Mouse (Mus musculus): ENCODE measurements around the gene Stx5a.

Gene Stx5a

DNA sequence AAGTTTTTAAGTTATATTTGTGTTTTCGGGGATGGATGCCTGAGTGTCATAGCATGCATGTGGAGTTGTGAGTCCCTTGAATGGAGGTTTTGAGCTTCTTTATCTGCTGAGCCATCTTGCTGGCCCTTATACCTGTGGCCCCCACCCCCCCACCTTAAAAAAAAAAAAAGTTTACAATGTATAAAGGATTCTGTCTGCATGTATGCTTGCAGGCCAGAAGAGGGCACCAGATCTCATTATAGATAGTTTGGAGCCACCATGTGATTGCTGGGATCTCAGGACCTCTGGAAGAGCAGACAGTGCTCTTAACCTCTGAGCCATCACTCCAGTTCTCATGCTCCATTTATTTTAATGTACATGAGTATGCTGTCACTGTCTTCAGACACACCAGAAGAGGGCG is 6.2 kb downstream of the Stx5a start:
- no peak for DNase-seq

DNA sequence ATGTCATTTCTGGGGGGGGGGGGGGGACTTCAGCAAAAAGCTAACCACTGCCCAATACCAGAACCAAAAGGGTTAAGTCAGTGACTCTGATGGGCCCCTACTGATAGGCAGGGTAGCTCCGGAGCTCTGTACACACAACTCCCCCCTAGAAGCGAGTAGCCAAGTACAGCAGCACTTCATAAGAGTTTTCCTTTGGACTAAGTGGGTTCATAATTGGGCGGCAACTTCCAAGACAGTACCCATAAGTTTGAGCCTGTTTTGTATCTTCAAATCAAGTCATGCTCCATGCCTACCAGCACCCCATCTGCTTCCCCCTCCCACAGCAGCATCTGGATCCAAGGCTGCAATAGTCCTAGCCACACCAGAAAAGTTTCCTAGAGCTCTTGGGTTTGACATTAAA is 14.4 kb downstream of the Stx5a start:
- DNase-seq = no peak

- peak; percentile 93 for DNase-seq
Measured at GRCm38 (mm10) chr19:8756635-8757387, 15.6 kb downstream of the Stx5a start, which contains the start of gene Nxf1. Gene Nxf1, plus strand, starts transcription at chr19:8757073.

DNA sequence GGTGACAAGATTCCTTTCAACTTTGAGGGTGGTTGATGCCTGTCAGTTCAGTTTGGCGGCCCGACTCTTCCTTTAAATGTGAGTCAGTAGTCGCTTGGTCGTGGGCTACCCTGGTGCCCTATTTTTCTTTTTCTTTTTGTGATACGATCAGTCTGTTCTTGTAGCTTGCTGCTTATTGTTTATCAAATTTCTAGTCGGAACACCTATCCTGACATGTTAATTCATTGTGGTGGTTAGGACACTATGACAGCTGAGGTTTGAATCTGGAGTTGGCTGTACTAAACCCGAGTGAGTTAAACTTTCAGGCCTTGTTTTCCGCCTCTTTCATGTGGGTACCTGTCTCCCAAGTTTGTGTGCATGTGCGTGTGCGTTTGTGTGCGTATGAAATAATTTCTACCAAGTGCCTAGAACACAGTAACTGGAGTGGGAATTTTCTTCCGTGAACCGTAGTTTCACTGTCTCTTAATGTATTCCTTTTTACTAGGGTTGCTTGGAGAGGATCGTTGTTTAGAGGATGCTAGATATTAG is 16.3 kb downstream of the Stx5a start:
- DNase-seq = no peak

DNA sequence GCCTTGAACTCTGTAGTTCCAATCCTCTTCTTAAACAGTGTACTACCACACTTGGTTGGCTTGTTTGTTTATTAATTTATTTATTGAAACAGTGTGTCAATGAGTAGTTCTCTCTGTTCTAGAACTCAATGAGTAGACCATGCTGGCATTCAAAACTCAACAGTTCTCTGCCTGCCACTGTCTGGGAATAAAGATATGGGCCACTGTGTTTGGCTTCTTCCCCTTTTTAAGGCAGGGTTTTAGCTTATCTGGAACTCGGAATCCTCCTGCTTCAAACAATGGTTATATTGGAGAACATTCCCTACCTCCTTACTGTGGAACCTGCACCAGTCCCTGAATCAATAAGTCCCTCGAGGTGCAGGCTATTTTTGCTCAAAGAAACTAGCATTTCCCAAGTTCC is 17.7 kb downstream of the Stx5a start:
- DNase-seq = no peak

DNA sequence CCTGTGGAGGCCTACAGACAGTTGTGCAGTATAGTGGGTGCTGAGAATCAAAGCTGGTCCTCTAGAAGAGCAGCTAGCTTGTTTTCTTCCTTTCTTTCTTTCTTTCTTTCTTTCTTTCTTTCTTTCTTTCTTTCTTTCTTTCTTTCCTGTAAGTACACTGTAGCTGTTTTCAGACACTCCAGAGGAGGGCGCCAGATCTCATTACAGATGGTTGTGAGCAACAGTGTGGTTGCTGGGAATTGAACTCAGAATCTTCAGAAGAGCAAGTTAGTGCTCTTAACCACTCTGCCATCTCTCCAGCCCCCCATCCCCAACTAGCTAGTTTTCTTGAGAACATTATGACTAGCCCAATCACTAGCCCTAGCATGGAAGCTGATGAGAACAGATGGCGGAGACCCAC is 19.5 kb downstream of the Stx5a start:
- DNase-seq = no peak

- DNase-seq = no peak
Measured at GRCm38 (mm10) chr19:8763276-8763675, 22.1 kb downstream of the Stx5a start.

GRCm38 (mm10) chr19:8765562-8765961 is 24.3 kb downstream of the Stx5a start:
- no peak for DNase-seq

DNA sequence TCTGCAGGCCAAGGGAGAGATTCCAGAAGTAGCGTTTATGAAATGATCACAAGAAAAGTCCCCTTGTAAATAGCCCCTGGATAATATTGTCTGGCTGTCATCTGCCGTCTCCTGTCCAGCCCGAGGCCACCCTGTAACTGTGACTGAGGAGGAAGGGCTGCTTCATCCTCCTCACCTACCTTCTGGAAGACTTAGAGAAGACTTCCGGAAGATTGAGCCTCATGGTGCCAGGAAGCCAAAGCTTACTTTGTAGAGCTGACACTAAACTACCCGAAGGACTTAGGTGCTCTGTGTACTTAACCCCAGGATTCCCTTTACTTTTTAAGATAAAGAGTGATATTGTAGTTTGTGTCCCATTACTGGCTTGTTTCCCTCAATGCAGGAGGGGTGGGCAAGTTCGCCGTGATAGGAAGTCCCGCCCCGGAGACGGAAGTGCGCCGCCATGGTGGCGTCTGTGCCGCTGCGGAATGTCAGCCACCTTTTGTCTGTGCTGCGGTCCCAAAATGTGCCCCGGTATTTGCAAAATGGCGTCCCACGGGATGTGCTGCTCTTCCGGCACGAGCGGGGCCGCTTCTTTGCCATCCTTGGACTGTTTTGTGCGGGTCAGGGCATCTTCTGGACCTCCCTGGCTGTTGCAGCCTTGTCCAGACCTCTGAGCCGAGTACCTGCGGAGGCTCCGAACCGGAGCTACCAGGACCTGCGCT is 29.5 kb downstream of the Stx5a start, which contains the start of gene Tmem223:
Gene Tmem223 (plus strand): TSS at position 430 of the 704 bp plus-strand sequence.
- peak; percentile 80 for DNase-seq

- DNase-seq = no peak
Measured at GRCm38 (mm10) chr19:8772996-8773395, 31.8 kb downstream of the Stx5a start.

- DNase-seq = no peak
Measured at GRCm38 (mm10) chr19:8773409-8773808, 32.2 kb downstream of the Stx5a start.

DNA sequence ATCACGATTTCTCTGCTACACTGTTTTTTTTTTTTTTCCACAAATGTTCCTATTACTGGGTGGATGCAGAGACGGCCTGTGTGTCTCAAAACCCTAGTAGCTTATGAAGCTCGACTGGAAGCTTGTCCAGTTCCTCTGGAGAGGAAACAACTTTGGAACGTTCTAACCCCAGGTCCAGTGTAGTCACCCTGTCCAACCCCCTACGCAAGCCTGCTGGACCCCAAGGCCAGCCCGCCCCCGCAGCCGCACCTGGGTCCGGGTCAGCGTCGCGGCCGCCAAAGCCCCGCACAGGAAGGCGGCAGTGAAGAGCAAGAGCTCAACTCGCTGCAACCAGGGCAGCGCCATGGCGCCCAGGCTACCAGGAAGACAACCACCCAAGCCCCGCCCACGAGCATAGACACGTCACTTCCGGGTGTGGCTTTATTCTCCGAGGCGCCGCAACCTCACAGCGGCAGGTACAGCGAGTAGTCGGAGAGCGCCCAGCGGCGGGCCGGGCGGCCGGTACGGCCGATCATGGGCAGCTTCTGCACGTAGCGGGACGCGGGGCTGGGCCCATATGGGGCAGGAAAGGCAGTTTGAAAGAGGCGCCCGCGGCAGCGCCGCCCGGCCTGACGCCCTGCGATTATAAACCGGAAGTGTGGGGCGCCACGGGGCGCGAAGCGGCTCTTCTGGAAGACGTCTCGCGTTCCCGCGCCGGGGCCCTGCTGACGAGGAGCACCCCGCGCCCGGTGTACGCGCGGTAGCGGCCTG is 33.0 kb downstream of the Stx5a start, which contains the start of gene Tmem179b:
Gene Tmem179b (minus strand): TSS at position 382 of the 750 bp plus-strand sequence.
- DNase-seq = peak; percentile 95

DNA sequence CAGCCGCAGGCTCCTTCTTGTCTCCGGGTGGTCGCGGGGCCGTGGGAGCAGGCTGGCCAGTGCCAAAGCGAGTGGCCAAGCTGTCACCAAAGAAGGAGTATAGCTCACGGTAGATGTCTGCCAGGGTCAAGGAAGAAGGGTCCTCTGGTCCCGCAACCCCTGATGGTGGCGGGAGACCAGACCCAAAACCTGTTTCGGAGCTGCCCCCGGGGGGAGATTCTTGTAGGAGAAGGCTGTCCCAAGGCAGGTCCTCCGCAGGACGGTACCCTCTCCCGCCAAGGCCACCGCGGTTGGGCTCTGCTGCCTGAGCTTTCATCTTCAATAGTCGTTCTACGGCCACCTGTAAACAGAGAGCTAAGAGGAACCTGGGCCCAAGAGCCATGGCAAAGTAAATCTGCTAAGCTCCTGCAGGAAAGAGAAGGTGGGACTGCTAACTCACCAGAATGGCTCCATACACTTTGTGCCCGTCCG is 33.8 kb downstream of the Stx5a start:
- DNase-seq = no peak

GRCm38 (mm10) chr19:8786008-8786781 is 45.0 kb downstream of the Stx5a start, which contains the start of gene Taf6l:
Gene Taf6l, minus strand, starts transcription at chr19:8786417.
- DNase-seq = peak; percentile 88

DNA sequence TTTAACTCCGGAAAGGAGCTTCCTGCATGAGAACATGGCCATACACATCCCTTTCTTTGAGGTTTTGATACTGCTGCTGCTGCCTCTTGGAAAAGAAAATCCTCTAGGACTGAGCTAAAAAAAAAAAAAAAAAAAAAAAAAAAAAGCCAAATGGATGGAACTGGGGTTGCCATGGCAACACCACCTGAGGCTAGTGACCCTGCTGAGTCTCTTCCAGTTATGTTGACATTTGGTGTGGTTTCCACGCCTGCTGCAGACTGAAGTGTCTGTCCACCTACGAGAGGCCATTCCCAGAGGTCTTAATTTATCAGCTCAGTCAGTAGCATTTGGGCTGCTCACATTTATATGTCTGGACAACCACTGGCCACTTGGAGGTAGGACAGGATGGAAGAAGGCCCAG is 47.3 kb downstream of the Stx5a start:
- DNase-seq = no peak

DNA sequence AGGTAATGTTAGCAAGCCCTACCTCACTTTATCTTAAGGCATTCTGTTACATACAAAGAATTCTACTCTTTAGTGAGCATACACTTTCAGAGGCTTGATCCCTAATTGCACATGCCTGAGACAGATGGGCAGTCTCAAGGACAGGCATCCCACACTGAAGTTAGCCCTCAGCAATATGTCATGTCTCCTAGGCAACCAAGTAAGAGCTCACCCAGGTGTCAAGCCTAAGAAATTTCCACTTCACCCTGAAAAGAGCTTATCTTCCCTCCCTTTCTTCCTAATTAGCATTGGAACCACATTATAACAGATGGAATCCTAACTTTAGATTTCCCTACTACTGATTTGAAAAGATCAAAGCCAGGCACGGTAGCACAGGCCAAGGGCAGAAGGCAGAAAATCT is 48.0 kb downstream of the Stx5a start:
- no peak for DNase-seq

DNA sequence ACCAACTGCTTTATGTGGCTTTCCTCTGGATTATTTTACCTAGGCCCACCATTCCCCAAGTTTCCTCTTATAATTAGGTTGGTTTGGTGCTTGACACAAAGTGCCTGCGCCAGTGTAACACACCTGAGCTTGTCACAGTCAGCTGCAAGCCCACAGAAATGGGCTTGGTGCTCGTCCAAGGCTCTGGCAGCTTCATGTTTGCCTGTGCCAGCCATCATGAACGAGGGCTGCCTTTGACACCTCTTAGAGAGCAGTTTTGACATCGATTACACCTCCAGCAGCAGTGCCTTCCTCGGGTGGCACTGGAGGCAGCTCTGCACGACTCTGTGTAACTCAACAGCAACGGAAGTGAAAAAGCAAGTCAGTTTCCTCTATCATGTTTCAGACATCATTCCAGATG is 49.0 kb downstream of the Stx5a start:
- no peak for DNase-seq

- DNase-seq = peak; percentile 85
Measured at GRCm38 (mm10) chr19:8798264-8798946, 57.2 kb downstream of the Stx5a start, which contains the start of gene Polr2g. Gene Polr2g, minus strand, starts transcription at chr19:8798577.

DNA sequence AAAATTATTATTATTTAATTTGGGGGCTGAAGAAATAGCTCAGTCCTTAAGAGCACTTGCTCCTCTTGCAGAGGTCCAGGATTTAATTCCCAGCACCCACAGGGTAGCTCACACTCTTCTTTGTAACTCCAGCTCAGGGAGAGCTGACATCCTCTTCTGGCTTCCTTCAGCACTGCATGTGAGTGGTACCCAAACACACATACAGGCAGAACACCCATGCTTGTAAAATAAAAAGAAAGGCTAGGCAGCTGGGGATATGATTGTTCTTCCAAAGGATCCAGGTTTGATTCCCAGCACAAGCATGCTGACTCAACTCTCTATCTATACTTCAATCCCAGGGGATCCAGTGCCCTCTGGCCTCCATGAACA is 57.7 kb downstream of the Stx5a start:
- DNase-seq = no peak

DNA sequence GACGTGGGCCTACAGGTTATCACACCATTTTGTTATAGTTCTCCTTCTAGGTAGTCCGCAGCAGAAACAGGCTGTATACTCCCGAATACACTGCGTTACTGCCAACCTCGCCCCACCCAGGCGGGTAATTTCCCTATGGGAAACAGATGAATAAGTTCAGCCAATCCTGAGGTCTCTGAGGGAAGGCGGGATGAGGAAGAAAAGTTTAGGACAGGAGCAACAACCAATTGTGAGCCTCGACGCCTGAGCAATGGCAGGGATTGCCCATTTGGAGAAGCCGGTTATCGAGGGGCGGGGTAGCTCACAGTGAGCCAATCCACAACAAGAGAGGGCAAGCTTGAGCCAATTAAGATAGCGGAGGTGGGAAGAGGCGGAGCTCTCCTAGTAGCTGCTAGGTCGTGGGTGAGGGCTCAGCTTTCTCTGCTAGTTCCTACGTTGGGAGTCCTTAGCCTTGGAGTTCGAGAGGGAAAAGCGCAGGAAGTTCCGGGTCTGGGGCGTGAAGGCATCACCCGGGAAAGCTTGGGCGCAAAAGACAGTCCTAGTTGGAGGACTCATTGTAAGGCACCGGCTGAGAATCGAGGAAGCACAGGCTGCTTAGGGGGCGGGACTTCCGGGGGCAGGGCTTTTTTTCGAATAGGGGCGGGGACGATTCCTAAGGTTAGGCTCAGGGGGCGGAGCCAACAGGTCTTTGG is 61.1 kb downstream of the Stx5a start, which contains the start of gene Zbtb3:
Gene Zbtb3 (plus strand): TSS at position 426 of the 692 bp plus-strand sequence.
- DNase-seq = peak; percentile 86

Data from right cerebral cortex, postnatal 14 days (tissue).